Mouse (Mus musculus): ENCODE data around the gene Sirt2.

Sirt2 gene

DNA sequence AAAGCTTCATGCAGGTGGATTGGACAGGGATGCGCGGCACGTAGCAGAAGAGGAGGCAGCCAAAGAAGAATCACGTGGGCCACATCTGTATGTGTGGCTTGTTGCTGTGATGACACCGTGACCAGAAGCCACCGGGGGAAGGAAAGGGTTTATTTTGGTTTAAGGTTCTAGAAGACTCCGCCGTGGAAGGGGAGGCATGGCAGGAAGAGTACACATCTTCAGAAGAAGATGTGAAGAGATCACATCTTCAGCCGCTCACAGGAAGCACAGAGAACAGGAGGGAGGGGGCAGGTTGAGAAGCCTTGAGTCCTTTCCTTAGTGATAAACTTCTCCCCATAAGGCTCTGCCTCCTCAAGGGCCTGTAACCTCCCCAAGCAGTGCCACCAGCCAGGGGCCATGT lies 33.5 kb downstream of the Sirt2 start:
- no peak for DNase-seq

DNA sequence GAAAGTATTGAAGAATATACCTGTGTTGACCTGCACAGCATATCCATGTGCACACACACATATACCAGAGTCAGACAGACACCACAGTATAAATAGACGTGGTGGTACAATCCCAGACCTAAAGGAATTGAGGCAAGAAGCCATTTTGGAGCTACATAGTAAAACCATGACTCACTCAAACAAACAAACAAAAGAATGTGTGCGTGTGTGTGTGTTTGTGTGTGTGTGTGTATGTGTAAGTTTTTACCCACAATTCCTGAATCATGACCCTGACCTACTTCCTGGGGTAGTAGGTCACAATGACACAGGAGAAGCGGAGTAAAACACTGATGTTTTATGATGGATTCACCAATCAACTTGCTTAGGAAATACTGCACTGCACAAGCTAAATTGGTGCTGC lies 34.9 kb downstream of the Sirt2 start:
- no peak for DNase-seq

DNA sequence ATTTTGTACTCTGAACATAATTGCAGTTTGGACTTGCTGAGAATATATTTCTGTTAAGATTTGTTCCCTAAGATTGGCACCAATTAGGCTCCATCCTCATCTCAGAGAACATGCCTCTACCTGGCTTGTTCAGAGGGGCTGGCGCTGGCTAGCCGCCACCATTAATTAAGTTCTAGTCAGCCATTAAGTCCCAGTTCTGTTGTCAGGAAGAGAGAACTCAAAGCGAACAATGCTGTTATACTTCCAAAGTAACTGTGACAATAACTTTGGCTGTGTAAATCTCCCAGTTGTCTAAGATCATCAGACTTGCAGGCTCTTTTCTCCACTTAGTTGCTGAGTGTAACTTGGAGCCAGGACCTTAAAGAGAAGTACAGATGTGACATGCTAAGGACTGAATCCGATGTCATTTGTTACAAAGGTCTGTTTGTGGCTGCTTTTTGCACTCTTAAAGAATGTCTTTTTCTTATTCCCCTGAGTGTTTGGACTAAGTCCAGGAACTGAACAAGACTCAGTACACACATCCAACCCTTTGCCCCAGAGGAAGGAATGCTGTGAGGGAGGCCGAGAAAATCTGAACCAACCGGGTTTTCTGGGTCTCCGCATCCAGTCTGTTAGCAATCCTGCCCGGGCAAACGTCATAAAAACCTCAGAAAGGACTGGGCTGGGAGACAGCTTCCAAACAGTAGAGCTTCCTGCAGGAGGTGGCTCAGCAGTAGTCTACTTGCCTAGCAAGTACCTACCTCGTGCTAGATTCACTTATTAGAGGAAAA lies 35.6 kb downstream of the Sirt2 start:
- peak; percentile 81 for DNase-seq

DNA sequence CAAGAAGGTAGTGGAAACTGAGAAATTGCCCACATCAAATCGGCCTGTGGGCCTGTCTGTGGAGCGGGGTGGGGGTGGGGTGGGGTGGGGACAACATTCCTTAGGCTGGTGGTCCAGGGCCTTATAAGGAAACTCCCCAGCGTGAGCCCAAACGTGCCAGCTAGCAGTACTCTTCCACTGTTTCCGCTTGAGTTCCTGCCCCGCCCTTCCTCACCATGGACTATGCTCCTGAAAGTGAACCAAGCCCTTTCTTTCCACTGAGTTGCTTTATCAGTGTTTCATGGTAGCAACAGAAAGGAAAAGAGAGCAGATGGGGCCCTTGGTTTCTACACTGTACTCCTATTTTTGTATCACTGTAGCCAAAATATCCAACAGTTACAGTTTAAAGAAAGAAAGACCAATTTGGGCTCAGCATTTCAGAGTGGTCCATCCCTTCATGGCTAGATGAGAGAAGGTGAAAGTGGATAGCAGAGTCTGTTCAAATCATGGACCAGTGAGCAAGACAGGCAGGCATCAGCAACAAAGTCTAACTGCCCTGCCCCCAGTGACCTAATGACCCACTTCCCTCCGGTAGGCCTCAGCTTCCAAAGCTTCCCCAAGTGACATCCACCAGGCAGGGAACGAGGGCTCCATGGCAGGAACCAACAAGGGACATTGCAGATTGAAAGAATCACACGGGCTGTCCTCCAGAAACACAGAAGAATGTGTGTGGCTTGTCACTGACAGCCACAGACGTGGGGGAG lies 36.5 kb downstream of the Sirt2 start:
- DNase-seq = peak; percentile 86

DNA sequence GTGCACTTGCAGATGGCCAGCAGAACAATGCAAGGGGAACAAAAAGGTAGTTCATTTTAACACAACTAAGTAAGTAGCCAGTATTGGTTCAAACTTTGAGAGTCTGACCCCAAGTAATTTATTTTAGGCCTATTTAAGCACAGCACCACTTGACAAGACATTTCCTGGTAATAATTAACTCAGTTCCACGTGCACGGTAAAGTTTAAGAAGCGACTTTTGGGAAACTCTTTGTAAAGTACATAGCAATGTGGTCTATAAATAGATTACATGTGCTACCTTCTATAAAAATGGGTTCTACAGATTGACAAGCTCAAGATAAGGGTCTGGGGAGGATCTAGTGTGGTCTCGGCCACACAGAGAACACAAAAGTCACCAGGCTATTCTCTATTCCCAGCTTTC lies 37.2 kb downstream of the Sirt2 start:
- DNase-seq = no peak

DNA sequence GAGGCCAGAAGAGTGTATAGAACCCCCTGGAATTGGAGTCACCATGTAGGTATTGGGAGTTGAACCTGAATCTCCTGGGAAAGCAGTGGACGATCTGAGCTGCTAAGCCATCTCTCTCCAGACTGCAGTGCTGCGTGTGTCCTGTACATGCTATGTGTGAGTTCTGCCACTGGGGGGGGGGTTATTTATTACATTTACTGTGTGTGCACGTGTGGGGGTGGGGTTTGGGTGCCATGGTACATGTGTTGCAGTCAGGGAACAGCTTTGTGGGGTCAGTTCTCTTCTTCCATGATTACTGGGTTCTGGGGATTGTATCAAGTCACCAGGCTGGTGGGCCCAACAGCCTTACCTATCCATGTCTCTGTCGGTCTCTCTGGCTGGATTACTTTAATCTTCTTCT lies 40.3 kb downstream of the Sirt2 start:
- no peak for DNase-seq

DNA sequence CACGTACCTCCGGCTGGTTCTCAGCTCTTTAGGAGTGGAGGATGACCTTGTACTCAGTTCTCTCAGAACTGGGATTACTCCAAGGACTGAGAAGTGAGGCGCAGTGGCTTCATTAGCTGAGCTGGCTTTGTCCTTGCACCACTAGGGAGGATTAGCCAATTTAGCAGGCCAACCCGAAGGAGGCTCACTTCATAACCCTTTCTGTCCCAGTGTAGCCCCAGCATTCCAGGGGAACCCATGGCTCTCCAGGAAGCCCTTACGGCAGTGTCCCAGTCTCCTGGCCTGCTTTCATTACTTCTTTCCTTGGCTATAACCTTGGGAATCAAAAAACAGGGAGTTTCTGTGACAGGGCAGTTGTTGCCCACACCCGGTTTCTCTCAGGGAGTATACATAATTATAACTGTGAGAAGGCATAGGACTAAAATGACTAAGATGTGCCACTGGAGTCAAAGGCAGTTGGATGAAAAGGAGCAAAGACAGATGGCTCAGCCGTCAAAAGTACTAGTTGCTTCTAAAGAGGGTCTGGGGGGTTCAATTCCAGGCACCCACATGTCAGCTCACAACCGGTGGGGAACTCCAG lies 41.2 kb downstream of the Sirt2 start:
- no peak for DNase-seq

DNA sequence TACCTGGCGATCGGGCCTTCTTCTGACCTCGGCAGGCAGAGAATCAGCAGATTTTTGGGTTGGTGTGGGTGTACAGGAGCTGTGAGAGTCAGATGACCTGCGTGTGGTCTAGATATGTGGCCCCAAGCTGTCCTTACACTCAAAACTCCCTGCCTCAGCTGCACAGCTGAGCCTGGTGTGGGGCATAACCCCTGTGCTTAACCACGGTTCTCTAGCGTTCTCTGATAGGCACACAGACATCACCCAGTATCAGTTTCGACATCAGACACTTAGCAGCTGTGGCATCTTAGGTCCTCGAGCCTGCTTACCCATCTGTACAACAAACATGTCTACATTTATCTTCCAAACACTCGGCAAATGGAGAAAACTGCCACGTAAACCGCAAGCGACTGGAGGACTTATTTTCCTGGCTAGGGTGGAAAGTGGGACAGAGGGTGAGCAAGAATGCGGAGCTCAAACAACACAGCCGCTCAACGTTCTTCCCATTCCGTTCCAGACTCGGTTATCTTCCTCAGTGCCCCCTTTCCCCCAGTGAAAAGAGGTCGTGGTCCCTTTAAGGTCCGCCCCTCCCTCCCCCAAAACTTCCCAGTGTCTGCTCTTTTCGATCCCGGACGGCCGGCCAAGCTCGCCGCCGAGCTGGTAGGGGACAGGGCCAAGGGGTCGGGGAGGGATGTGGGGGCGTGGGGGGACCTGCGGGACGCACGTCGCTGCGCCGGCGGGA lies 41.8 kb downstream of the Sirt2 start, which contains the start of gene Hnrnpl:
Hnrnpl (plus strand) TSS at position 321 of the 721 bp plus-strand sequence.
- DNase-seq = no peak

DNA sequence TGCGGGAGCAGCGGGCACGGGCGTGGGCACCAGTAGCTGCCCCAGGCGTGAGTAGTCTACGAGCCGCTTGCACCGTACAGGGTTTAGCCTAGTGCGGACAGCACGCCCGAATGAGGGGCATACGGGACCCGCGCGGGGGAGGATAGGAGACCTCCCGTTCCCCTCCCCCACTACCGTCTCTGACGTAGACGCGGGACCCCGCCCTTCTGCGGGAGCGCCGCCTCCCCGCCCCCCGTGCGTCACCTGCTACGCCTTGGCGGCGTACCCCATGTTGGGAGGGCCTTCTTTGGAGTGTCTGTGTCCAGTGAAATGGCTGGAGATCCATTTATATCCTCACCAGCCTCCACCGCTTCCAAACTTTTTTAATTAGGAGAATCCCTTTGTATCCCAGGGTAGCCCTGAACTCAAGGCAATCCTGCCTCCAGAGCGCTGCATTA lies 42.4 kb downstream of the Sirt2 start:
- DNase-seq = peak; percentile 92

DNA sequence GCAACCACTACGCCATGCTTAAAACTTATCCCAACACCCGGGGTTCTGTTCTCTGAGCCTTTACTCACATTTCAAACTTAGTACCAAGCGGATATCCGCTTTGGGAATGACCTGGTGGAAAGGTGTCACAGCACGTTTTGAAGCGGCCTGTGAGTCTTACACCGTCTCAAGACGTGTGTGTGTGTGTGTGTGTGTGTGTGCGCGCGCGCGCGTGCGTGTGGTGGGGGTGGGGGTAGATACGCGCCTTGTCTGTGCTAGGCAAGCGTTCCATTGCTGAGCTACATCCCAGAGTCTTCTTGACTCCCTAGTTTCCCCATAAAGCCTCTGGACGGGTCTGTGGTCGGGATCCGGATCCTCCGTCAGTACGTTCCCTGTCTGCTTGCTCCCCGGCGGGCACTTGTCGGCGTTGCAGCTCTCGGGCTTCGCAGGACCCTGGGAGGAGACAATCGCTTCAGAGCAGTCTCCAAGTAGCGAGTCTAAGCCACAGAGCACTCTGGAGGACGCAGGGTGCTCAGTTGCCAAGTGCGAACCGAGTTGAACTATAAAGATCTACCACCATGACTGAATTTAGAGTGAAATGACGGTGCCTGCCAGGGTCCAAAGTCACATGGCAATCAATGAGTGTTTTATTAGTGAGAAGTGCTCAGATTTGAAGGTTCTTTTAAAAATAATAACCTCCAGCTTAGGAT lies 43.0 kb downstream of the Sirt2 start:
- peak; percentile 66 for DNase-seq

DNA sequence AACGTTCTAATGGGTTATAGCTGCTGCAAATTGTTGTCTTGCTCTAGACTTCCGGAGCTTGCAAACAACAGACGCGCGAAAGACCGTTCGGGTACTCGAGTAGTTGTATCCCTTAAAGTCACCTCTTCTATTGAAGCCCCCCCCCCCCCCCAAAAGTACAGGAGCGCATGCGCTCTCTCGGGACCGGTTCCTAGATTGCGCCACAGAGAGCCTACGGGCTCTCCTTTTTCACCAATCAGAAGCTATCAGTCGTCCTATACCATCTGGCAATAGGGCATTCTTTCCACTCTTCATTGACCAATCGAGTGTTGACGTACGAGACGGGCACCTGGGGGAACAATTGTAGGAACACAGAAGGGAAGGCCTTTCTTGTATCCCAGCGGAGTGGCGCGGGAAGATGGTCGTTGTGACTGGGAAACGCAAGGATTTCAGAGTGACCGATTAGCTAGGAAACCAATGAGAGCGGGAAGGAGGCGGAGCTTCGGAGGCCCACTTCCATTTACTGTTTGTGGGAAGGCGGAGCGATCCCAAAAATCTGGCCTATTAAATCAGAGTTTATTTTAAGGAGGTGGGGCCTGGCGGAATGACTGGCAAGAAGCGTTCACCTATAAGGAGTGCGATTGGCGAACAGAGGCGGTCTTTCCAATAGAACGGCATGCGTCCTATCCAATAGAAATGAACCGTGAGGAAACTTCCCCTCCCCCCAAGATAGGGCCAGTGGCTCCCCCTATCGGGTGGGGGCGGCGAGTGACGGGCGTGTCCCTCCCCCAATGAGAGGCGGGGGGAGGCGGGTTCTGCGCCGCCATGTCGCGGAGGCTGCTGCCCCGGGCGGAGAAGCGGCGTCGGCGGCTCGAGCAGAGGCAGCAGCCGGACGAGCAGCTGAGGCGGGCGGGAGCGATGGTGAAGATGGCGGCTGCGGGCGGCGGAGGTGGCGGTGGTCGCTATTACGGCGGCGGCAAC lies 43.9 kb downstream of the Sirt2 start:
- peak; percentile 100 for DNase-seq

DNA sequence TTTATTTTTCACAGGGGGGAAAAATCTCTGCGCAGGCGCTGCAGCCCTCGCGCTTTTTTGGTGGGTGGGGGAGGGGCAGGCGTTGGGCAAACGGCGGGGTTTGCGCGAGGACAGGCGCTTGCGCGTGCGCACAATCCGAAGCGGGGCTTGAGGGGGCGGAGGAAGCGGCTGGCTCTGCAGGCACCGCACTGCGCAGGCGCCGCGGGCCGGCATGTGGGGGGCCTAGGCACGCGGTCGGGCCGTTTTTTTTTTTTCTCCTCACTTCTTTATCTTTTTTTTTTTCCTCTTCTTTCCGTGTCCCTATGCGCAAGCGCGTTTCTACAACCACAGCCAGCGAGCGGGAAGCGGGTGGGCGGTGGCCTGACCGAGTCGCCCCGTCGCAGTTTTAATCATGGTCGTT lies 44.7 kb downstream of the Sirt2 start:
- DNase-seq = peak; percentile 84

DNA sequence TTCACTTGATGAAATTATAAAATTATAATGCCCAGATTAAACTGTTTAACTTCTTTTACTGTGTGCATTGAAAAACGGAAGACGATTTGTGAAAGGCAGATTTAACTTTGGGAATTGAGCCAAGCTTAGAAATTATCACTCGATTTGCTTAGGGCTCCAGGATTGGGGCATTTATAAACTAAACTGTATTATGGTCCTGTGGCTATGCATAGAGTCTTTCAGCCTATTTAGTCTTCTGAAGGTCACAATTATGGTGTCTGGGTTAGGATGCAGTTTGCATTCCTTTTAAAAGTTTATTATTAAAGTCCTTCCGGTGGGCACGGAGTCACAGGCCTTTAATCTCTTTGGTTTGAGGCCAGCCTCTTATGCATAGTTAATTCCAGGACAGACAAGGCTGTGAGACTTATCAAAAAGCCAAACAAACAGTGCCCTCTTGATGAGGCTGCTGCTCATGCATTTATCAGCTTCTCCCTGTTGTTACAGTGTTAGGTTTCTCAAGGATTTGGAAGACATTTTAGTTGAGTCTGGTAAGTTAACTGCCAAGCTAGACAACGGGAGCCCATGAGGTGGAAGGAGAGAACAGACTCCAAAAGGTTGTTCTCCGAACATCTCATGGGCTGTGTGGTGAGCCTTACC lies 45.2 kb downstream of the Sirt2 start:
- DNase-seq = no peak

DNA sequence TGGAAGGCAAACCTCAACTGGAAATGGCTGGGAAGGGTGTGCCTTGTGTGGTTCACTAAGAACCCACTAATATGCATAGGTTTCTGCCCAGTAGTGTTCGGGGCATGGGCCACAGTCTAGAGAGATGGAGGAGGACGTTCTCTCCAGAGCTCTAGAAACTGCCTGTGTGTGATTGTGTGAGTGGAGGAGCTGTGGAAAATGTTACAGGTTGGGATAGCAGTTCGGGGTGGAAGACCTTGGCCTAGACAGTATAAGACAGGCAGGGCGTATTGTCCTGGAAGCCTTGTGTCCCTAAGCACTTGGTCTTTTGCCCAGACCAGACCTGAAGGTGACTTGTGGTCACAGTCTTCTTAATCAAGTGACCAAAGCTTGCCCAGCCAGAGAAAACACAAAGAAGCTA lies 45.9 kb downstream of the Sirt2 start:
- DNase-seq = no peak

DNA sequence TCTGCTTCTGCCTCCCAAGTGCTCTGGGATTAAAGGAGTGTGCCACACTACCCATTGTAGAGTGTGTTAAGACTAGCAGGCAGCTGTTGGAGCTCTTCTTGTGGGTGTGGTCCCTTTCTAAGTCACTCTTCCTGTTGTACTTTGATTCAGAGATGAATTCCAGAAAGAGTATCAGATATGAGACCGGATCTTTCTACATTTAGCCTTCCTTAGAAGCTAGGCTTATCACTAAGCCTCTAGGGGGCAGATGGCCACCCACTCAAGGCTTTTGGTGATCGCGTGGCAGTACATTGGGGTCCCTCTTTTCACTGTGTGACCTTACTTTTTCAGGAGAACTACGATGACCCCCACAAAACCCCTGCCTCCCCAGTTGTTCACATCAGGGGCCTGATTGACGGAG lies 46.4 kb downstream of the Sirt2 start:
- DNase-seq = no peak

DNA sequence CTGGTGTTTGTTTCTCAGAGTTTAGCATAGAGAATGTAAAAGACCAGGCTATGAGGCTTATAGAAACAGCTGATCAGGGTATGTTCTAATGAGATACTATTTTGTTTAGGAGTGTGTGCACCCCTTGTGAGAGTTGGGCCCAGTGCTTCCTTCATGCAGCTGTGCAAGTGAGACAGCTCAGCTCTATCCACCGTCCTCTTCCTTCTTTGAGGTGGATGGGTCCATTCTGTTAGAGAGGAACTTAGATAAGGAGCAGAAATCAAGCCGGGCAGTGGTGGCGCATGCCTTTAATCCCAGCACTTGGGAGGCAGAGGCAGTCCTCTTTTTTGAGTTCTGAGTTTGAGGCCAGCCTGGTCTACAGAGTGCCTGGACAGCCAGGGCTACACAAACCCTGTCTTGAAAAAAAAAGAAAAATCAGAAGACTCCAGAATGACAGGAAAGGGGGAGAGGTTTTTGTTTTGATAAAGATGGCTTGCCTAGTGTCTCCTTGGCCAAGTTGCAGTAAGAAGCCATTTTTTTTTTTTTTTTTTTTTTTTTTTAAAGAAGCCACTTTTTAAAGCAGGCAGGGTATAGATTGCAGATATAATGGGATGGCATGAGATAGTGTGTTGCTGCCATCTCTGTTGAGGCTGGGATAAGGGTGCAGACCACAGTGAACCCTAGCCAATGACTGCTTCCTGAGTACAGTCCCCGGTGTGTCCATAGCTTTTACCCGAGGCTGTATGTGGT lies 47.9 kb downstream of the Sirt2 start:
- DNase-seq = no peak

DNA sequence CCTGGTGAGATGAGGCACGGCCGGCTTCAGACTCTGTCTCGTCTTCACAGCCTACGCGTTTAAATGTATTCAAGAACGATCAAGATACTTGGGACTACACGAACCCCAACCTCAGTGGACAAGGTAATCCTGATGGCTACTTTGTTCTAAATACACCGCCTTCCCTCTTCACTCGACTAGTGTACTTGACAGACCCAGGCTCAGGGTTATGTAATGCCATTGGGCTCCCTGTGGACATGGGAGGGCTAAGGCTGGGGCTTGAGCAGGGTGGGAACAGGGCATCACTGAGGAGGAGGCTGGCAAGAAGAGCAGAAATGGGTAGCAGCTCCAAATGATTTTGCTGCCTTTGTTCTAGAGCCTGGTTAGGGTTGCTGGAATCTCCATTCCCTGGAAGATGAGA lies 48.7 kb downstream of the Sirt2 start:
- no peak for DNase-seq

DNA sequence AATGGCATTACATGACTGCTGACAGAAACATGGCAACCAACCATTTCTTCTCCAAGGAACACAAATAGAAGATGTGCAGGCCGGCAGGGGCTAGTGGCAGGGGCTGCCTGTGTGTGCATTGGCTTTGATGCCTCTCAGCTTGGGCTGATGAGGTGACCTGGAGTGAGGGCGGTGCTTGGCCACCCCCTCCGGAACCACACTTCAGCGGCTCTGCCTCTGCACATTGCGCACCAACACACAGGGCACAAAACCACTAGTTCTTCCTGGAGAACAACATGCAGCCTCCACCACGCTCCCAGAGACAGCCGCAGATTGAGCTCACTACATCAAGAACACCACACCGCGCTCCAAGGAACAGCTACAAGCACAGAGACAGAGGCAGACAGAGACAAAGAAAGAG lies 49.7 kb downstream of the Sirt2 start:
- no peak for DNase-seq

DNA sequence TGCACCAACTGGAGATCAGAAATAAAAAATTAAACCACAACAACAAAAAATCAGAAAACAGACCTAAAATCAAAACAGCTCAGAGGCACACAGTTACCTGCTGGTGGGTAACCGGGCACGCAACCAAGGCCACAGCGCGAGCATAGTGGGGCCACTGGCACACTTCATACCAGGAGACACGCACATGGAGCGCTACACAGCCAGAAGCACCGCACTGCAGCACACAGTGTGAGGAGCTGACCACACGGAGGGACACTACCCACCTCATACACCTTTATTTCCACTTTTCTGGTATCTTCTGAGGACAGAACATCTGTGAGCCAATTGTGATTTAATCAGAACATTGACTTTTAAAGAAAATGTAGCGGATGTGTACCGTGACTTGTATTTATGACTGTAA lies 50.4 kb downstream of the Sirt2 start:
- DNase-seq = no peak

DNA sequence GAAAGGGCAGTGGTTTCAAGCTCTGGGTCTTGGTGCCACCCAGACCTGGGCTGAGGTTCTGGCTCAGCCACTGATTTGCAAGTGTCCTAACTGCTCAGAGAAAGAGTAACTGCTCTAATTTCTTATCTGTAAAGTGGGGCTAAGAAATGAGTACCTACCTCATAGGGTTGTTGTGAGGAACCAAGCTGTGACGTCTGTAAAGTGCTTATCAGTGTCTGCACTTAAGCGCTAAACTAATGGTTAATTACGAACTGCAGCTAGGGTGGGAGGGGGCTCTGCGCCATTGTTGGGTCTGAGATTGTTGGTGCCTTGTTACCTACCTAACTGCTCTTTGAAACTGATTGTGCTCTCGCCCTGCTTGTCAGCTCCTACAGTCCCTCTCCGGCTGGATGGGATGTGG lies 51.0 kb downstream of the Sirt2 start:
- DNase-seq = no peak

Data from kidney, adult 11 months (tissue).